Mouse (Mus musculus) midbrain, embryonic 10.5 days (tissue): ENCODE measurements at regions not wholly inside any gene's neighbourhood (a gene's known extent, or its start where the extent isn't known, plus 50 kb on each side); places are given as distances from the start of the nearest gene placed in this dataset.

ENCODE experiments used
- DNase-seq: peaks from one replicate; pipeline ENCODE4 v3.0.0-alpha.2; 2017; ENCODE audit warnings: low spot score
- H3K27ac ChIP-seq: fragments of 300-500 bp; sonication (generic); replicated peaks from 2 replicates; pipeline ENCODE4 v1.5.1; 2016; ENCODE audit warnings: mild to moderate bottlenecking
- H3K27me3 ChIP-seq: fragments of 300-500 bp; sonication (generic); 2 replicates; pipeline ENCODE4 v1.6.1; 2016; ENCODE audit warnings: low read depth, mild to moderate bottlenecking; ENCODE audit not compliant: poor library complexity, severe bottlenecking
- H3K36me3 ChIP-seq: fragments of 300-500 bp; sonication (generic); 2 replicates; pipeline ENCODE4 v1.6.1; 2016; ENCODE audit warnings: mild to moderate bottlenecking, moderate library complexity
- H3K4me1 ChIP-seq: fragments of 300-500 bp; sonication (generic); 2 replicates; pipeline ENCODE4 v1.6.1; 2016
- H3K4me3 ChIP-seq: fragments of 300-500 bp; sonication (generic); 2 replicates; pipeline ENCODE4 v1.5.1; 2016; ENCODE audit warnings: mild to moderate bottlenecking, moderate library complexity
- H3K9me3 ChIP-seq: fragments of 300-500 bp; sonication (generic); replicated peaks from 2 replicates; pipeline ENCODE4 v1.6.1; 2016; ENCODE audit warnings: mild to moderate bottlenecking
- WGBS: fragments of 180-500 bp; shearing (Covaris S2); methylation state at CpG from one replicate; pipeline ENCODE4 v1.1.7; 2016; 5-methylcytosine and 5-hydroxymethylcytosine counted together

- H3K36me3 ChIP-seq: no peaks in the 10 kb centered on the region
- no peaks in the 10 kb centered on the region for H3K9me3 ChIP-seq
- WGBS: 89% methylated on average over 3 of the region's 3 CpGs
Observed at GRCm38 (mm10) chr2:178680368-178680767, 250.0 kb downstream of the Cdh26 start.

GRCm38 (mm10) chr2:178684026-178684958 is 254.0 kb downstream of the Cdh26 start:
- no peak overlapping the region for H3K4me3 ChIP-seq

More at GRCm38 (mm10) chr2:178680368-178680767, 250.0 kb downstream of the Cdh26 start:
- no peak overlapping the region for H3K27ac ChIP-seq
- peaks cover 15% of the 10 kb centered on the region for H3K4me1 ChIP-seq
- no peaks in the 10 kb centered on the region for H3K27me3 ChIP-seq
- no peak overlapping the region for H3K4me3 ChIP-seq
- DNase-seq: no peak

GRCm38 (mm10) chr2:178685211-178685610 is 254.9 kb downstream of the Cdh26 start:
- H3K4me3 ChIP-seq: no peak overlapping the region
- H3K36me3 ChIP-seq: no peaks in the 10 kb centered on the region
- WGBS: 94% methylated on average over 5 of the region's 5 CpGs
- no peaks in the 10 kb centered on the region for H3K9me3 ChIP-seq
- H3K27ac ChIP-seq: no peak overlapping the region
- no peaks in the 10 kb centered on the region for H3K27me3 ChIP-seq
- no peak for DNase-seq
- H3K4me1 ChIP-seq: peaks cover 21% of the 10 kb centered on the region

More at GRCm38 (mm10) chr2:178684026-178684958, 254.0 kb downstream of the Cdh26 start:
- Histone ChIP-seq H3K9me3 (no peaks in the 10 kb centered on the region), H3K27ac (0 out of 2 replicates have a peak overlapping the region, but pooled peaks have one; percentile 17), H3K27me3 (no peaks in the 10 kb centered on the region), H3K36me3 (no peaks in the 10 kb centered on the region), H3K4me1 (peaks cover 21% of the 10 kb centered on the region)
- DNase-seq: no peak
- WGBS: 79% methylated on average over 9 of the region's 9 CpGs

GRCm38 (mm10) chr2:178686167-178686601 is 255.9 kb downstream of the Cdh26 start:
- H3K9me3 ChIP-seq: no peaks in the 10 kb centered on the region
- H3K27me3 ChIP-seq: no peaks in the 10 kb centered on the region
- no peak overlapping the region for H3K27ac ChIP-seq
- no peak overlapping the region for H3K4me3 ChIP-seq
- no peak for DNase-seq
- 68% methylated on average over 7 of the region's 7 CpGs for WGBS
- peaks cover 21% of the 10 kb centered on the region for H3K4me1 ChIP-seq
- H3K36me3 ChIP-seq: no peaks in the 10 kb centered on the region

- Histone ChIP-seq H3K4me3 (no peak overlapping the region), H3K9me3 (no peaks in the 10 kb centered on the region), H3K27me3 (no peaks in the 10 kb centered on the region), H3K4me1 (peaks cover 27% of the 10 kb centered on the region), H3K36me3 (no peaks in the 10 kb centered on the region), H3K27ac (no peak overlapping the region)
- 82% methylated on average over 6 of the region's 6 CpGs for WGBS
- no peak for DNase-seq
Observed at GRCm38 (mm10) chr2:178688586-178688985, 258.3 kb downstream of the Cdh26 start.

GRCm38 (mm10) chr2:178691190-178691864 is 261.0 kb downstream of the Cdh26 start:
- H3K27ac ChIP-seq: no peak overlapping the region
- no peak for DNase-seq
- no peaks in the 10 kb centered on the region for H3K27me3 ChIP-seq
- WGBS: 84% methylated on average over 13 of the region's 13 CpGs
- H3K4me1 ChIP-seq: peaks cover 12% of the 10 kb centered on the region
- H3K9me3 ChIP-seq: no peaks in the 10 kb centered on the region
- no peaks in the 10 kb centered on the region for H3K36me3 ChIP-seq
- no peak overlapping the region for H3K4me3 ChIP-seq

GRCm38 (mm10) chr2:178691865-178692228 is 261.5 kb downstream of the Cdh26 start:
- Histone ChIP-seq H3K4me3 (no peak overlapping the region), H3K9me3 (no peaks in the 10 kb centered on the region), H3K36me3 (no peaks in the 10 kb centered on the region), H3K27ac (no peak overlapping the region), H3K27me3 (no peaks in the 10 kb centered on the region), H3K4me1 (peaks cover 7% of the 10 kb centered on the region; the same call in 1 of the 2 replicates)
- WGBS: 90% methylated on average over 4 of the region's 4 CpGs
- no peak for DNase-seq

GRCm38 (mm10) chr2:178692231-178692630 is 261.9 kb downstream of the Cdh26 start:
- Histone ChIP-seq H3K36me3 (no peaks in the 10 kb centered on the region), H3K9me3 (no peaks in the 10 kb centered on the region), H3K27me3 (no peaks in the 10 kb centered on the region), H3K4me3 (no peak overlapping the region), H3K27ac (no peak overlapping the region), H3K4me1 (peaks cover 6% of the 10 kb centered on the region; the same call in 1 of the 2 replicates)
- 73% methylated on average over 3 of the region's 3 CpGs for WGBS
- no peak for DNase-seq

GRCm38 (mm10) chr2:178698648-178699047 is 268.3 kb downstream of the Cdh26 start:
- DNase-seq: no peak
- H3K27ac ChIP-seq: no peak overlapping the region
- H3K27me3 ChIP-seq: no peaks in the 10 kb centered on the region
- no peak overlapping the region for H3K4me3 ChIP-seq
- 87% methylated on average over 13 of the region's 13 CpGs for WGBS
- H3K9me3 ChIP-seq: no peaks in the 10 kb centered on the region
- no peaks in the 10 kb centered on the region for H3K4me1 ChIP-seq
- H3K36me3 ChIP-seq: no peaks in the 10 kb centered on the region

- H3K4me3 ChIP-seq: no peak overlapping the region
- no peaks in the 10 kb centered on the region for H3K27me3 ChIP-seq
- H3K9me3 ChIP-seq: no peaks in the 10 kb centered on the region
- H3K27ac ChIP-seq: no peak overlapping the region
- DNase-seq: no peak
- 90% methylated on average over 3 of the region's 3 CpGs for WGBS
- H3K4me1 ChIP-seq: no peaks in the 10 kb centered on the region
- no peaks in the 10 kb centered on the region for H3K36me3 ChIP-seq
Observed at GRCm38 (mm10) chr2:178700825-178701224, 270.5 kb downstream of the Cdh26 start.

GRCm38 (mm10) chr2:178704510-178704909 is 274.2 kb downstream of the Cdh26 start:
- DNase-seq: no peak
- Histone ChIP-seq H3K4me1 (no peaks in the 10 kb centered on the region), H3K27ac (no peak overlapping the region), H3K27me3 (no peaks in the 10 kb centered on the region), H3K9me3 (no peaks in the 10 kb centered on the region), H3K36me3 (no peaks in the 10 kb centered on the region), H3K4me3 (no peak overlapping the region)
- 84% methylated on average over 3 of the region's 3 CpGs for WGBS

GRCm38 (mm10) chr2:178708649-178709048 is 278.3 kb downstream of the Cdh26 start:
- DNase-seq: no peak
- no peaks in the 10 kb centered on the region for H3K9me3 ChIP-seq
- H3K27me3 ChIP-seq: no peaks in the 10 kb centered on the region; the same call in 1 of the 2 replicates
- H3K27ac ChIP-seq: no peak overlapping the region
- H3K36me3 ChIP-seq: no peaks in the 10 kb centered on the region
- H3K4me1 ChIP-seq: peaks cover 20% of the 10 kb centered on the region
- H3K4me3 ChIP-seq: no peak overlapping the region
- WGBS: 88% methylated on average over 2 of the region's 2 CpGs
